7 mouse cellular contexts compared by ENCODE assay signal in the genomic region with DNA sequence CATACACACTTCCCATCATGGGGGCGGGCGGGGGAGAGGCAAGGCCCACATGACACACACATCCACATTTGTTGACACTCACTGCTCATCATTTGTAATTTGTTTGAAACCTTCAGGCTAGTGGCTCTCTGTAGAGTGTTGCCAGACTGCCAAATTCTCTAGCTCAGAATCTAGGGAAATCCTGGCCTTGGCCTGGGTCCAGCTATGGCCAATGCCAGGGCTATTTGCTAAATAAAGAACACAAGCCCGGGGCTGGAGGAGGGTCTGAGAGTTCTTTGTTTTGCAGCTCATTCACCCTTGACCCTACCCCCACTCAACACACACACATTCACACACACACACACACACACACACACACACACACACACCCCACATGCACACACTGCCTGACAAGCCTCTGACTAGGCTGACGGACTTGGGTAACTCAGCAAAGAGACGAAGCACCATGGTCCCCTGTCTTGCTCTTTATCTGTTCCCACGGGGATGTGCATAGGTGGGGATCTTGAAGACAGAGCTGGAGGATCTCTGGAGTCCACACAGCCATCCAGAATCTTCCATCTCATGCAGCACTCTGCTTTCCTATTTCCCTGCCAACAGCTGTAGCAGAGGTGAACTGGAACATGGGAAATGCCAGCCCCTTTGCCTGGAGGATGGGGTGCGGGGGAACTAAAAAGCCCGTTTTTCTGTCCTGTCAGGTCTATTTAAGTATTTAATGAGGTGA.
DNase-seq lines count a peak whose midpoint lies in the region; ATAC-seq lines count a peak whose summit lies in the region.

No protein-coding gene starts in this region.

- H3K4me1 ChIP-seq in neural tube, embryonic 15.5 days, result peaks cover 23% of the 10 kb centered on the region

- H3K27ac ChIP-seq in neural tube, embryonic 15.5 days (replicated peaks), result peak overlapping the region; percentile 33; the same call in 1 of the 2 replicates

- peak; percentile 92 for DNase-seq in adrenal gland, postnatal 14 days
- peak; percentile 94 for DNase-seq in cerebellum, adult 9-10 months
- peak; percentile 36 for DNase-seq in gastrocnemius, adult 18-20 months (ENCODE audit: low spot score)
- DNase-seq in kidney, adult 11 months, result peak; percentile 67
- DNase-seq in left cerebral cortex, postnatal 25 days (ENCODE audit: low spot score in 2 of 2), result peak; percentile 62 to 72

- no peaks in the 10 kb centered on the region for H3K9me3 ChIP-seq in neural tube, embryonic 15.5 days (replicated peaks)

- intact Hi-C loops in left cerebral cortex, postnatal 25 days (cut with DNase I), result no loop called here

- 45% methylated on average over 8 of the region's 8 CpGs for WGBS in neural tube, embryonic 15.5 days

- peak; percentile 73 for ATAC-seq in neural tube, embryonic 15.5 days (ENCODE audit: low FRiP score)
- no peak for ATAC-seq in erythroblast, adult 5-6 weeks (replicated peaks; ENCODE audit: low FRiP score, poor library complexity, severe bottlenecking)

- H3K4me2 ChIP-seq in neural tube, embryonic 15.5 days, result no peak overlapping the region

- H3K4me3 ChIP-seq in neural tube, embryonic 15.5 days (replicated peaks), result no peak overlapping the region

- H3K27me3 ChIP-seq in neural tube, embryonic 15.5 days (replicated peaks), result 0 out of 2 replicates have a peak, but pooled peaks cover 7% of the 10 kb centered on the region

- no peaks in the 10 kb centered on the region for H3K36me3 ChIP-seq in neural tube, embryonic 15.5 days

- no peak overlapping the region for H3K9ac ChIP-seq in neural tube, embryonic 15.5 days (replicated peaks)

Comparison
In these comparisons a context has a peak if more than half of its experiments do, and no peak if none do; other contexts are left out.
1. DNase-seq: peak in every context shown above with its lines; median percentile 94 in cerebellum, adult 9-10 months; 92 in adrenal gland, postnatal 14 days; 67 in kidney, adult 11 months; 67 in left cerebral cortex, postnatal 25 days; 36 in gastrocnemius, adult 18-20 months.